Mouse (Mus musculus) liver, embryonic 12.5 days (tissue): ENCODE data around the gene Ppm1l. TPM values are rescaled to one million over a fixed set of nuclear protein-coding genes. Genes with fewer than 3 reads are reported as not detected.
"Not testable (repeated sequence)": the region's sequence is repeated elsewhere in the genome, so short reads cannot be mapped to it uniquely, and the experiment has no call there.

ENCODE experiments used
- ATAC-seq: fragments of 200-750 bp; cut with Nextera tagmentation; 2 replicates; pipeline ENCODE4 v1.8.0; 2017; ENCODE audit warnings: moderate number of reproducible peaks, mild to moderate bottlenecking, moderate library complexity
- H3K27ac ChIP-seq: fragments of 300-500 bp; sonication (generic); 2 replicates; pipeline ENCODE4 v1.5.1; 2016; ENCODE audit warnings: mild to moderate bottlenecking
- H3K27me3 ChIP-seq: fragments of 300-500 bp; sonication (generic); replicated peaks from 2 replicates; pipeline ENCODE4 v1.6.1; 2016; ENCODE audit warnings: mild to moderate bottlenecking, moderate library complexity
- H3K36me3 ChIP-seq: fragments of 300-500 bp; sonication (generic); 2 replicates; pipeline ENCODE4 v1.6.1; 2016; ENCODE audit warnings: mild to moderate bottlenecking, moderate library complexity
- H3K4me1 ChIP-seq: fragments of 300-500 bp; sonication (generic); 2 replicates; pipeline ENCODE4 v1.6.1; 2016
- H3K4me2 ChIP-seq: fragments of 300-500 bp; sonication (generic); 2 replicates; pipeline ENCODE4 v1.6.1; 2016; ENCODE audit warnings: mild to moderate bottlenecking, moderate library complexity
- H3K4me3 ChIP-seq: fragments of 300-500 bp; sonication (generic); 2 replicates; pipeline ENCODE4 v1.5.1; 2016; ENCODE audit warnings: mild to moderate bottlenecking, moderate library complexity
- H3K9ac ChIP-seq: fragments of 300-500 bp; sonication (generic); 2 replicates; pipeline ENCODE4 v1.6.1; 2016; ENCODE audit warnings: mild to moderate bottlenecking, moderate library complexity
- H3K9me3 ChIP-seq: fragments of 300-500 bp; sonication (generic); replicated peaks from 2 replicates; pipeline ENCODE4 v1.6.1; 2016; ENCODE audit warnings: mild to moderate bottlenecking, moderate library complexity
- WGBS: fragments of 180-500 bp; shearing (Covaris S2); methylation state at CpG from one replicate; pipeline ENCODE4 v1.1.7; 2016; ENCODE audit not compliant: insufficient replicate concordance; 5-methylcytosine and 5-hydroxymethylcytosine counted together
- polyA plus RNA-seq: library from polyadenylated mRNA; unstranded; fragments of >200 nt; fragmentation: Nextera tagmentation; extraction: Ambion mirVana; gene quantifications from 2 replicates; pipeline ENCODE4 v1.2.1, GENCODE M21; 2016

Ppm1l gene
- polyA plus RNA-seq, 1 experiment from 2014 or later = 7.2 TPM

DNA sequence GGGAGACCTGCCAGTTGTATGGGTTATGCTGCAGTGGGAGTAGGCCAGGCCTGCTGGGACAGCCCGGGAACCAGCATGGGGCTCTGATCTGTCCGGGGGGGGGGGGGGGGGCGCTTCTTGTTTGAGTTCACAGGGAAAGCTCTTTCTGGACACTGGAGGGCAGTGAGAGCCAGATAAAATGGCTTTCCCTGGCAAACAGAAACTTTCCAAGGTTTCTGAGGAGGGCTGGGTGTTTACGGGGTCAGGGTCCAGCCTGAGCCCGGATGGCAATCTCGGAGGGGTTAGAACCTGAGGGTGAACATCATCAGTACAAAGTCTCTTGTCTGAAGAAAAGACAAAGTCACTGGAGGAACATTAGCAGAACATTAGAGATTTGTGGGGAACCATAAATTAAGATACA, 246.7 kb downstream of the Ppm1l start:
- H3K4me3 ChIP-seq = no peak overlapping the region
- no peaks in the 10 kb centered on the region for H3K4me1 ChIP-seq
- H3K9ac ChIP-seq = no peak overlapping the region
- no peaks in the 10 kb centered on the region for H3K36me3 ChIP-seq
- no peak overlapping the region for H3K4me2 ChIP-seq
- no peak for ATAC-seq
- no peaks in the 10 kb centered on the region for H3K27me3 ChIP-seq
- no peaks in the 10 kb centered on the region for H3K9me3 ChIP-seq
- 81% methylated on average over 5 of the region's 6 CpGs for WGBS
- H3K27ac ChIP-seq = no peak overlapping the region

DNA sequence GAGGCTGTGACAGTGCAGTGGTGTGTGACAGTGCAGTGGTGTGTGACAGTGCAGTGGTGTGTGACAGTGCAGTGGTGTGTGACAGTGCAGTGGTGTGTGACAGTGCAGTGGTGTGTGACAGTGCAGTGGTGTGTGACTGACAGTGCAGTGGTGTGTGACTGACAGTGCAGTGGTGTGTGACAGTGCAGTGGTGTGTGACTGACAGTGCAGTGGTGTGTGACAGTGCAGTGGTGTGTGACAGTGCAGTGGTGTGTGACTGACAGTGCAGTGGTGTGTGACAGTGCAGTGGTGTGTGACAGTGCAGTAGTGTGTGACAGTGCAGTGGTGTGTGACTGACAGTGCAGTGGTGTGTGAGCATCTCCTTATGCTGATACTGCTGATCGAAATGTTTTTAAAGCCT, 248.9 kb downstream of the Ppm1l start:
- H3K27me3 ChIP-seq, ATAC-seq, H3K27ac ChIP-seq, H3K36me3 ChIP-seq, H3K9ac ChIP-seq, H3K4me1 ChIP-seq, H3K4me3 ChIP-seq, H3K4me2 ChIP-seq, H3K9me3 ChIP-seq: not testable (repeated sequence)
- 73% methylated on average over 1 of the region's 1 CpGs for WGBS

DNA sequence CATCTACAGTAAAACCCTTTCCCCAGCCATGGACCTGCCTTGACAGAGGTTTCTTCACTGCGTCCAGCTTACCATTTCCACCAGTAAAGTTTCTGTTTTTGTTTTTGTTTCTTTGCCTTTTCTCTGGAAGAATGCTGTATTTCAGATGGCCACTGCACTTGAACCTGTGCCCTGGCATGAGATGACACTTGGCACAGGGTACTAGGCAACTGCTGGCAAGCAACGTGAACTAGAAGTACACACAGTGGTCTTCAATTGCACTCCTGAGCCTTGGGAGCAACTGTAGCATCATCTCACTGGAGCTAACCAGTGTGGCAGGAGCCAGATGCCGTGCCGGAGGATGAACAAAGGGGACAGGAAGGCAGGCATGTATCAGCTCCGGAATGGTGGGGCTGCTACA, 255.9 kb downstream of the Ppm1l start:
- Histone ChIP-seq H3K9me3 (no peaks in the 10 kb centered on the region), H3K27me3 (no peaks in the 10 kb centered on the region), H3K4me1 (no peaks in the 10 kb centered on the region), H3K9ac (no peak overlapping the region), H3K36me3 (no peaks in the 10 kb centered on the region), H3K27ac (no peak overlapping the region), H3K4me2 (no peak overlapping the region), H3K4me3 (no peak overlapping the region)
- WGBS = 81% methylated on average over 5 of the region's 5 CpGs
- ATAC-seq = no peak

DNA sequence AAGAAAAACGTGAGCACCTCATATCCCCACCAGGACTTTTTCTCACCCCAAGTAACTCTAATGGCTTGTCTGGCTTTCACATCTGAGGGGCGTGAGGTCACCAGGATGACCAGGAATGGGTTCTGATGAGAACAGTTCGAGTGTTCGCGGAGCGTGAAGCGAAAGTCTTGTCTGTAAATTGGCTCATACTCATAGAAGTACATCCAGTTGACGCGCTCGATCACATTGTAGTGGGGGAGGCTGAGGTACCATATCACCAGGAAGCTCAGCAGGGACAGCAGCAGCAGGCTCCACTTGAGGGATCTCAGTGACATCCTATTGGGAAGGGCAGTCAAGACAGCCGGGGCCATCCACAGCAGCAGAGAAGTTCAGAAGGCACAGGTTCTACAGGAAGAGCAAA, 258.9 kb downstream of the Ppm1l start:
- no peak overlapping the region for H3K27ac ChIP-seq
- no peak for ATAC-seq
- no peak overlapping the region for H3K9ac ChIP-seq
- H3K9me3 ChIP-seq = no peaks in the 10 kb centered on the region
- WGBS = 80% methylated on average over 11 of the region's 11 CpGs
- no peak overlapping the region for H3K4me2 ChIP-seq
- H3K4me3 ChIP-seq = no peak overlapping the region
- no peaks in the 10 kb centered on the region for H3K4me1 ChIP-seq
- H3K36me3 ChIP-seq = no peaks in the 10 kb centered on the region
- H3K27me3 ChIP-seq = no peaks in the 10 kb centered on the region

DNA sequence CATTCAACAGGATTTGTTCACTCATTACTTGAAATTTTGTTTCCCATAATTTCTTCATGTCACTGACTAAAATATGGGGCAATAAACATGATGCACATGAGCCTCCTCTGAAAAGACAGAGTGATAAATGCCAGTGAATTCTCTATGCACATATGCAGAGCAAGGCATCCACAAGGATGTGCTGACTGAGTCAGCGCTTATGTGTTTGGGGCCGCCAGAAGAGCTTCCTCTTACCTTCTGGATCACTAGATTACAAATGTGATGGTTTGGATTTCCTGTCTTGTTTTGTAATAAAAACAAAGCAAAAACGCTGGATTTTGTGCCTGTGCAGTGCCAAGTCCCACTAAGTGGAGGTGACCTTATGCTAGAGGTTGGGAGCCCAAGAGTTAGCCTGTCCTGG, 260.1 kb downstream of the Ppm1l start:
- H3K27me3 ChIP-seq = no peaks in the 10 kb centered on the region
- no peaks in the 10 kb centered on the region for H3K4me1 ChIP-seq
- H3K9me3 ChIP-seq = no peaks in the 10 kb centered on the region
- 49% methylated on average over 3 of the region's 3 CpGs for WGBS
- H3K36me3 ChIP-seq = no peaks in the 10 kb centered on the region
- no peak overlapping the region for H3K4me2 ChIP-seq
- ATAC-seq = no peak
- H3K27ac ChIP-seq = no peak overlapping the region
- H3K4me3 ChIP-seq = no peak overlapping the region
- no peak overlapping the region for H3K9ac ChIP-seq

DNA sequence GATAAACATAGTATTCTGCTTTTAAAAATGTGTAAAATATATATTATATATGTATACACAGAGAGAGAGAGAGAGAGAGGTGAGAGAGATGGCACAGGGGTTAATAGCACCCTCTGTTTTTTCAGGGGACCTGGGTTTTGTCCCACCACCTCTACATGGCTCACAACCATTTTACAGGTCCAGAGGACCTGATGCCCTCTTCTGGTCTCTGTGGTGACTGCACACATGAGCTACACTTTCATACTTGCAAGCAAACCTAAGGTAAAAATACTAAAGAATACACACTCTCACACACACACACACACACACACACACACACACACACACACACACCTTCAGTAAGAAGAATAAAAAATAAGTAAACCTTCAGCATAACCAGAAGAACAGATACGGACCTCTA, 262.1 kb downstream of the Ppm1l start:
- 64% methylated on average over 1 of the region's 1 CpGs for WGBS
- no peak overlapping the region for H3K9ac ChIP-seq
- H3K4me1 ChIP-seq = no peaks in the 10 kb centered on the region
- H3K27ac ChIP-seq = no peak overlapping the region
- ATAC-seq = no peak
- no peak overlapping the region for H3K4me3 ChIP-seq
- H3K36me3 ChIP-seq = no peaks in the 10 kb centered on the region
- no peaks in the 10 kb centered on the region for H3K27me3 ChIP-seq
- H3K9me3 ChIP-seq = no peaks in the 10 kb centered on the region
- H3K4me2 ChIP-seq = no peak overlapping the region

DNA sequence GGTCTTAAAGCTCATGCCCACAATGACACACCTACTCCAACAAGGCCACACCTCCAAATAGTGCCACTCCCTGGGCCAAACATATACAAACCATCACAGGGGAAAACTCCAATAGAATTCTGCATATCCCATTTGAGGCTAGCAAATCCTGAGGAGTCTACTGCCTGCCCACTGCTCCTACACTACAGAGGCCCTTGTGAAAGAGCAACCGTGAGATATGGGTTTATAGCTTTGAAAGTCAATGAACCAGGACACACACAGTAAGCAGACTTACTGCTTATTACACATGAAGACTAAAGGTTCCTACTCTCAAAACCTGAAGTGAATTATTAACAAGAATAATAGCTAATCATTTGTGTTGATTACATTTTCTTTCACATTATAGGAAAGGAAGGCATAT, 267.1 kb downstream of the Ppm1l start:
- H3K4me3 ChIP-seq = no peak overlapping the region
- no peak overlapping the region for H3K9ac ChIP-seq
- H3K27ac ChIP-seq = no peak overlapping the region
- peaks cover 9% of the 10 kb centered on the region for H3K4me1 ChIP-seq
- H3K27me3 ChIP-seq = no peaks in the 10 kb centered on the region
- no peak overlapping the region for H3K4me2 ChIP-seq
- WGBS = 54% methylated on average over 1 of the region's 1 CpGs
- H3K36me3 ChIP-seq = no peaks in the 10 kb centered on the region
- ATAC-seq = no peak
- no peaks in the 10 kb centered on the region for H3K9me3 ChIP-seq

DNA sequence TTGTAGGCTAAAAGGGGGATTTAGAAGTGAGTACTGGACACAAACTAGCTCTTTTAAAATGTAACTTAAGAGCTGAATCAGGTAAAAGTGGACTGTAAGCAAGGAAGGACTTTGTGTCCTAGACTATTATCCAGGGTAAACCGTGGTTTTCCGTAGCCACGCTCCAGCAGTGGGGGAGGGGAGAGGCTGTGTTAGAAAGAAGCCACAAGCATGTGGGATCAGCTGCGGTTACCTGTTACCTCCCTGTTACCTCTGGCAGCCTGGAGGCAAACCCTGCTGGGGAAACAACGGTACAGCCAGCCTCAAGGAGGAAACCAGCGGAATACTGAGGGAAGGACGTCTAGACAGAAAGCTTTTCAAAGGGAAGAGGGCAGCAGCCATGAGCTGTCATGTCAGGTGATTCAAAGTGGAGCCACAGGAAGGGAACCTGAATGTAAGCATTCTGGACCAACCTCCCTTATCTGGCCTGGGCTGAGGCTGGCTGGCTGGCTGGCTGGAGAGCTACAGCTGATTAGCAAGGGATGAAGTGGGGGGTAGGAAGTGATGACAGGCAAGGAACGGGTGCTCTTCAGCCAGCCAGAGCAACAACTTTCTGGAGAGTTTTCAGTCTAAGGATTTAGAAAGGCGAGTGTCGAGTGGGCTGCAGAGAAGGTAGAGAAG, 271.6 kb downstream of the Ppm1l start:
- H3K9ac ChIP-seq = no peak overlapping the region
- ATAC-seq = no peak
- H3K27ac ChIP-seq = no peak overlapping the region
- peaks cover 9% of the 10 kb centered on the region for H3K4me1 ChIP-seq
- no peaks in the 10 kb centered on the region for H3K27me3 ChIP-seq
- no peak overlapping the region for H3K4me2 ChIP-seq
- WGBS = 21% methylated on average over 10 of the region's 10 CpGs
- H3K9me3 ChIP-seq = no peaks in the 10 kb centered on the region
- no peaks in the 10 kb centered on the region for H3K36me3 ChIP-seq
- no peak overlapping the region for H3K4me3 ChIP-seq

DNA sequence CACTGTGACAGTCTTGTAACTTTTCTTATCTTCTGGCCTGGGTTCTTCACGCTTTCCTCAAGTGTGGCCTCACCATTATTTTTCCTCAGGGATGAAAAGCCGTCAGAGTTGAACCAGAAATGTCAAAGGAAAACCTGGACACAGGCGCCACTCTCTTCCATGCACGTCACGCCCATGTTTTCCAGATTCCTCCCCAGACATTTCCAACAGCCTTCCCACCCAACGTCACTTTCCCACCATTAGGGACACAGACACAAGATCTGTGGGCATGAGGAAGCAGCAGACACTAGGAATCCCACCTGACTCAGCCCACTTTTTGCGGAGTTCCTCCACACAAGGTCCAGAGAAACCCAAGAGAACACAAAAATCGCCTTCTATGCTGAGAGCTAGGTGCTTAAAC, 276.8 kb downstream of the Ppm1l start:
- Histone ChIP-seq H3K36me3 (no peaks in the 10 kb centered on the region), H3K9ac (no peak overlapping the region), H3K4me1 (peaks cover 3% of the 10 kb centered on the region), H3K4me3 (no peak overlapping the region), H3K4me2 (no peak overlapping the region), H3K27me3 (peaks cover 19% of the 10 kb centered on the region), H3K27ac (no peak overlapping the region), H3K9me3 (no peaks in the 10 kb centered on the region)
- 62% methylated on average over 8 of the region's 8 CpGs for WGBS
- no peak for ATAC-seq

DNA sequence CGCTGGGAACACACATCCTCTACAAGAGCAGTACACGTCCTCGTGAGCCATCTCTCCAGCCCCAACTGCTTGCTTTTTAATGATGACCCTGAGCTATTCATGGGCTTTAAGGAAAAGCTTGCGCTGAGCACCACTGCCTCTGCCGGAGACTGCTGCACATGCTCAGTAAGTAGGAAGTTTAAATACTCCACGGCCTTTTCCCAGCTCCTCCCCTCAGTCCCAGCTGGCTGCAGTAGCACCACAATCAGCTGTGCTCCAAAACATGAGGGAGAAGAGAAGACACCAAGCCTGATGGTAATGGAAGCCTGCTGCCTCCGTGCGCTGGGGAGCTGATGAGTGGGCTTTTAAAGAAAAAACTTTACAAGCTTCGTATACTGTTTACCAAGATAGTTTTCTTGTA, 277.4 kb downstream of the Ppm1l start:
- Histone ChIP-seq H3K4me1 (no peaks in the 10 kb centered on the region), H3K9ac (no peak overlapping the region), H3K36me3 (no peaks in the 10 kb centered on the region), H3K27me3 (peaks cover 25% of the 10 kb centered on the region), H3K9me3 (no peaks in the 10 kb centered on the region), H3K4me3 (no peak overlapping the region), H3K4me2 (no peak overlapping the region), H3K27ac (no peak overlapping the region)
- 60% methylated on average over 9 of the region's 9 CpGs for WGBS
- no peak for ATAC-seq

DNA sequence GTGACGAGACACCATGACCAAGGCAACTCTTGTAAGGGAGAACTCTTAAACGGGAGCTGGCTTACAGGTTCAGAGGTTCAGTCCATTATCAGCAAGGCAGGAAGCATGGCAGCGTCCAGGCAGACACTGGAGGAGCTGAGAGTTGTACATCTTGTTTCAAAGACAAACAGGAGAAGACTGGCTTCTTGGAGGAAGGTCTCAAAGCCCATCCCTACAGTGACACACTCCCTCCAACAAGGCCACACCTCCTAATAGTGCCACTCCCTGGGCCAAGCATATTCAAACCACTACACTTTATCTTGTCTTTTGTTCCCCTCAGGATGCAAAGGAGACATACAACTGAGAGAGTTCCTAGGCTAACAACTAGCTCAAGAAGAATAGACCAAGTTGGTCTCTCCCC, 279.5 kb downstream of the Ppm1l start:
- Histone ChIP-seq H3K36me3 (no peaks in the 10 kb centered on the region), H3K27me3 (peaks cover 35% of the 10 kb centered on the region), H3K4me1 (no peaks in the 10 kb centered on the region), H3K9me3 (no peaks in the 10 kb centered on the region), H3K27ac (no peak overlapping the region), H3K4me3 (no peak overlapping the region), H3K9ac (no peak overlapping the region), H3K4me2 (no peak overlapping the region)
- WGBS = 59% methylated on average over 3 of the region's 3 CpGs
- no peak for ATAC-seq

DNA sequence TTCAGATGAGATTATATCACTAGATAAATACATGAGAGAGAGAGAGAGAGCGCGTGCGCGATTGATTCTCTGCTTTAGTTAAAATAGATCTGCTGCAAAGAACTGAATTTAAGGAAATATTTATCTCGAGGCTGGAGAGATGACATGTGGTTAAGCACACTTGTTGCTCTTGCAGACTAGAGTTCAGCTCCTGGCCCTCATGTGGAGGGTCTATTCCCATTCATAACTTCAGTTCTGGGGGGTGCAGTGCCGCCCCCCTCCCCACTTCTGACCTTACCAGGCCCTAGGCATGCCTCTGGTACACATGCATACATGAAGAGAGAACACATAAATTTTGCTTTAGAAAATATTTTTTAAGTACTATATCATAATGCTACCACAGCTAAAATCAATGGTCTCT, 280.6 kb downstream of the Ppm1l start:
- Histone ChIP-seq H3K27ac (no peak overlapping the region), H3K4me1 (no peaks in the 10 kb centered on the region), H3K36me3 (no peaks in the 10 kb centered on the region), H3K27me3 (peaks cover 40% of the 10 kb centered on the region), H3K4me2 (no peak overlapping the region), H3K4me3 (no peak overlapping the region), H3K9ac (no peak overlapping the region), H3K9me3 (no peaks in the 10 kb centered on the region)
- no peak for ATAC-seq
- WGBS = 80% methylated on average over 6 of the region's 6 CpGs

DNA sequence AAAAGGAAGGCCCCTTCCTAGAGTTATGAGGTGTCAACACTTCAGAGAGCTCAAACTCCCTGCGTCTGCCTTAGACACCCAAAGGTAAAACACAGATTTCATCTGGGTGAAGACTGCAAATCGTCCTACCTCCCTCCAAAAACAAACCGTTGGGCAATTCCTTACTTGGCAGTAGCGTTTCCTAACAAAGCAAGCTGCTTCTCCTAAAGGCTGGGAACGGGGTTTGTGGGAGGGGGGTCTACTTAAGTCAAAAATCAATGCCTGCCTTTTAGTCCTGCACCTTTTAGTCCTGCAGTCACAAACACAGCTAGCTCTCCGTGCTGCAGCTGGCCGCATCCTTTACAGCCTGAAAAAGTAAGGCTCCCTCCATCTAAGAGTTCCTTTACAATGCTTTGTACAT, 281.2 kb downstream of the Ppm1l start:
- H3K4me1 ChIP-seq = no peaks in the 10 kb centered on the region
- H3K4me3 ChIP-seq = peak overlapping the region; percentile 60
- no peak overlapping the region for H3K27ac ChIP-seq
- WGBS = 31% methylated on average over 7 of the region's 7 CpGs
- no peak for ATAC-seq
- no peak overlapping the region for H3K9ac ChIP-seq
- peaks cover 41% of the 10 kb centered on the region for H3K27me3 ChIP-seq
- no peaks in the 10 kb centered on the region for H3K9me3 ChIP-seq
- peak overlapping the region; percentile 74 for H3K4me2 ChIP-seq
- H3K36me3 ChIP-seq = no peaks in the 10 kb centered on the region
